Mouse (Mus musculus) myocyte (in vitro differentiated cells): Measurements from ENCODE around the gene Vps37b.

Source experiments
- MAX ChIP-seq: IDR thresholded peaks from one replicate; pipeline ENCODE4 v1.6.1; 2011; ENCODE audit warnings: low read depth, mild to moderate bottlenecking, control low read depth
- POLR2A ChIP-seq: IDR thresholded peaks from one replicate; pipeline ENCODE4 v1.6.1; 2011; ENCODE audit warnings: low read depth, mild to moderate bottlenecking, control low read depth, moderate library complexity; ENCODE audit not compliant: insufficient read length

GRCm38 (mm10) chr5:124030386-124031067 lies 1.5 kb downstream of the Vps37b start:
- no peak for TF ChIP-seq POLR2A
- no peak for TF ChIP-seq MAX
